Mouse (Mus musculus): ENCODE data around the gene Sec14l5. TPM values are rescaled to one million over a fixed set of nuclear protein-coding genes. Genes with fewer than 3 reads are reported as not detected.

The Sec14l5 gene
- polyA plus RNA-seq, 1 experiment from 2014 or later, result not detected

Small RNA genes lying within 50 kb of the gene (microRNA-seq; reads per million reads assigned to microRNA genes)
- not detected for gene Gm23689
- not detected for gene Gm26095
- gene Mir6364, result not detected

Other genes with a start within 250 kb of the Sec14l5 start
- 49.0 and 50.2 TPM in 2 replicates for gene Nudt16l1, start 208.3 kb upstream of the Sec14l5 start, polyA plus RNA-seq (2015; fragmentation: Nextera tagmentation; extraction: Ambion mirVana)
- gene Anks3, start 182.9 kb upstream of the Sec14l5 start, polyA plus RNA-seq (2015; fragmentation: Nextera tagmentation; extraction: Ambion mirVana), result 14.8 and 18.5 TPM in 2 replicates
- not detected in 2 replicates for gene Sept12, start 149.3 kb upstream of the Sec14l5 start, polyA plus RNA-seq (2015; fragmentation: Nextera tagmentation; extraction: Ambion mirVana)
- 7.5 and 9.1 TPM in 2 replicates for gene Smim22, start 139.8 kb upstream of the Sec14l5 start, polyA plus RNA-seq (2015; fragmentation: Nextera tagmentation; extraction: Ambion mirVana)
- 65.2 and 78.7 TPM in 2 replicates for gene Rogdi, start 133.6 kb upstream of the Sec14l5 start, polyA plus RNA-seq (2015; fragmentation: Nextera tagmentation; extraction: Ambion mirVana)
- 41.6 and 46.0 TPM in 2 replicates for gene Glyr1, start 97.2 kb upstream of the Sec14l5 start, polyA plus RNA-seq (2015; fragmentation: Nextera tagmentation; extraction: Ambion mirVana)
- 8.5 and 9.5 TPM in 2 replicates for gene Ubn1, start 97.1 kb upstream of the Sec14l5 start, polyA plus RNA-seq (2015; fragmentation: Nextera tagmentation; extraction: Ambion mirVana)
- 0.38 and 0.60 TPM in 2 replicates for gene Ppl, start 14.7 kb upstream of the Sec14l5 start, polyA plus RNA-seq (2015; fragmentation: Nextera tagmentation; extraction: Ambion mirVana)
- gene Nagpa, start 56.9 kb downstream of the Sec14l5 start, polyA plus RNA-seq (2015; fragmentation: Nextera tagmentation; extraction: Ambion mirVana), result 13.1 and 16.0 TPM in 2 replicates
- gene AU021092, start 75.2 kb downstream of the Sec14l5 start, polyA plus RNA-seq (2015; fragmentation: Nextera tagmentation; extraction: Ambion mirVana), result 0.73 and 0.82 TPM in 2 replicates
- 11.8 and 14.2 TPM in 2 replicates for gene Alg1, start 86.5 kb downstream of the Sec14l5 start, polyA plus RNA-seq (2015; fragmentation: Nextera tagmentation; extraction: Ambion mirVana)
- 9.0 and 9.8 TPM in 2 replicates for gene Eef2kmt, start 108.9 kb downstream of the Sec14l5 start, polyA plus RNA-seq (2015; fragmentation: Nextera tagmentation; extraction: Ambion mirVana)

Measured in liver, embryonic 15.5 days (tissue).